Mouse (Mus musculus) cortical plate, adult 2 months (tissue): ENCODE results near the gene Tmem219.

Experiments used
- CTCF ChIP-seq: fragments of 200-500 bp; IDR thresholded peaks from 2 replicates; pipeline ENCODE4 v1.5.1; 2011; ENCODE audit warnings: mild to moderate bottlenecking, control low read depth, low read length; ENCODE audit not compliant: insufficient read depth; ENCODE audit errors: extremely low read depth
- POLR2A ChIP-seq: fragments of 200-500 bp; IDR thresholded peaks from 2 replicates; pipeline ENCODE4 v1.6.1; 2011; ENCODE audit warnings: mild to moderate bottlenecking, low read length, control low read depth; ENCODE audit not compliant: insufficient read depth; ENCODE audit errors: extremely low read depth

DNA sequence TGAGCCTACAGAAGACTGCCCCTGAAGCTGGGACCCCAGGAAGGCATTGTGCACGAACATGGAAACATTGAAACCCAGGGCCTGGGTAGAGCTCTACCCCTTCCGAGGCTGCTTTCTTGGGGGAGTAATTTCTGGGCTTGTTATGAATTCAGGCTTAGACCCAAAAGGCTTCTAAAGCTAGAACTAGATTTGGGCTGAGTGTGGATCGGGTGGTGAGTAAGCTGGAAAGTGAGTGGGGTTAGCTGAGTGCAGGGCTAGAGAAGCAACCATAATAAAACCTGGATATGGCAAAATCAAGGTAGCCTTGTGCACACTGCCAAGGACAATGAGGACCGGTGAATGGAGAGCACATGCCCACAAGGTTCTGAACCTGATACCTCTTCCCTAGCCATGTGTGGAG is 39.2 kb upstream of the Tmem219 start:
- TF ChIP-seq POLR2A (no peak), CTCF (no peak)
